Mouse (Mus musculus) G1E-ER4 (cell line): ENCODE measurements around the gene Atxn1. TPM values are rescaled to one million over a fixed set of nuclear protein-coding genes. Genes with fewer than 3 reads are reported as not detected.

ENCODE experiments used
- GATA1 ChIP-seq: IDR thresholded peaks from one replicate; pipeline ENCODE4 v1.8.0; 2012; ENCODE audit warnings: low read length, inconsistent platforms
- polyA plus RNA-seq: library from polyadenylated mRNA; stranded (reverse); fragments of >175 nt; gene quantifications from 2 replicates; pipeline ENCODE4 v1.2.3, GENCODE M21; 2012

The Atxn1 gene
- polyA plus RNA-seq, 1 experiment = 5.5 TPM

- TF ChIP-seq GATA1 = no peak
Observed at GRCm38 (mm10) chr13:45967371-45967770, 2.6 kb upstream of the Atxn1 start.

GRCm38 (mm10) chr13:45966586-45966985 is 1.8 kb upstream of the Atxn1 start:
- TF ChIP-seq GATA1 = no peak

DNA sequence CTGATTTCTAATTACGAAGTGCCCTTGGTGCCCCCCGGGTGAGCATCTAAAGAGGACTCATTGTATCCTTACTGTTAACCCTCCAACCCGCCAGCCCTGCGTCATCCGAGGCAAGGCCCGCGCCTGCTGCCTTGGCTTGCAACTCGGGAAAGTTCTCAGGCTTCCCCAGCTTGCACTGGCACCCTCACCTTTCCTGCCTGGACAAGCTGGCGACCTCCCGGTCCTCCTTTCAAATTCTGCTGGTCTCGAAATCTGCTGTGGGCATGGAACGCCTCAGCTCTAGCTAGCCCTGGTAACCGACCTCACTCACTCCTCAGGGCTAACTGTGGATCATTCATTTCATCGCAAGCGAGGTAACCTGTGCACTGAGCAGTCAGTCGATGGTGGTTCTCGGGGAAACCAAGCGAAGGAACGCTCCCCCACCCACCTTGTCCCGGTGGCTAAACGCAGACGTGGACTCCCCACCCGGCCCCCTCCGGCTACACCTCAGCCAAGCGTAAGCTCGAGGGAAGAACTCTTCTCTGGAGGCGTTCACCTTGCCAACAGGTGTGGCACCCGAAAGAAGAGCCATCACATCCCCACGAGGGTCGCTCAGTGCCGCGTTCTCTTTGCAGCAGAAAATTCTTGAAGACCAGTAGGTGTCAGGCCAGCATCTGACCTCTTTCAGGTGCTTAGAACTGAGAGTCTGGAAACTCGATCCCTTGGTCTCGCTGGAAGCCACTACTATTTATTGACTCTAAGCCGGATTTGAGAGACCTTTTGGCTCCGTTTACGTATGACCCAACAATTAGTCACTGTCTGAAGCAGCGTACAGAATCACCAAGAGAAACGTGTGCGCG is 1.0 kb upstream of the Atxn1 start:
- TF ChIP-seq GATA1 = no peak

DNA sequence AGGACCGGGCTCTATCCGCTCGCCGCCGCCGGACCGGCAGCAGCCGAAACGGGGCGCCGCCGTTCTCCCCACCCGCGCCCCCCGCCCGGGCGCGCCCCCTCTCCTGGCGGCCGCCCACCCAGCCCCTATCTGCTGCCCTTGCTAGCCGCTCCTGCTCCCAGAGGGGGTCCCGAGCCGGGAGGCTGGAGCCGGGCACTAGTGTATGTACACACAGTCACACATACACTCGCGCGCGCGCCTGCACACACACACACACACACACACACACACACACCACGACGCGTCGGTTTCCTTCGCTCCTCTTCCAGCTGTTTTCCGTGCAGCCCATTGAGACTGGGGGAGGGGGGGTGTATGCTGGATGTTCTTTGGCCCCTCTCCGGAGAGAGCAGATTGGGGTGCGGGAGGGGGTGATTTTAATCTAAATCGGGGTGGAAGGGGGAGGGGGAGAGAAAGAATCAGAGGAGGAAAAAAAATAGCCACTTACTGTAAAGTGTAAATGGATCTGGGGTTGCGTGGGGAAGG is 416 bp downstream of the Atxn1 start:
- TF ChIP-seq GATA1 = no peak

GRCm38 (mm10) chr13:45963497-45964330 is 1.1 kb downstream of the Atxn1 start:
- no peak for TF ChIP-seq GATA1

GRCm38 (mm10) chr13:45962776-45963175 is 2.0 kb downstream of the Atxn1 start:
- no peak for TF ChIP-seq GATA1

DNA sequence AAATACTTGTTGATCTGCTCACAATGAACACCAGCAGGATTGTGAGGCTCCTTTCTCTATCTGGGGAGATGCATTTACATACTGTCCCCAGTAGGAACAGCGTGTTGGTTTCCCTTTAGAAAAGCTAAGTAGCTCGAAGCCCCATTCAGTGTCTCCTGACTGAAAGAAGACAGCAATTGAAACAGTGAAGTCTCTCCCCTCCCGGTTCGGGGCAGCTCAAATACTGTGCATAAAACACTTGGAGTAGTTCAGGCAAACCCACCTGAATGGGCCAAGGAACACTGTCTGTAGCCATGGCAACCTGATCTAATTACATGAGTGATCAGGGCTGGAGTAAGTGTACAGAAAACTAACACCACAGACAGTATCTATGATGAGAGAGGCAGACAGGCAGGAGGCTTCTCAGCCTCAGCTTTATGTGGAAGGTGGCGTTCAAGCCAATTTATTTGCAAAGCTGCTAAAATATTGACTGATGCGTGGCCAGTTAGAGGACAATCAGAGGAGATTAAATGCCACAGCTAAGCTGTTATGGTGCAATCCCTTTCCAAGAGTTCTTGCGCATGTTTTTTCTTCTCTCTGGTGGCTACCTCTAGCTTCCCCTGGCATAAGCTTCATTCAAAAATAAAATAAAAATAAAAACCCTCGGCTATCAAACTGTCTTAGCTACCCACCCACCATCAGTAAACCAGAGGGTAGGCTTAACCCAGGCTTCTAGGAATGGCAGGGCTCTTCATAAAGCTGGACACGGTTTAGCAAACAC is 2.8 kb downstream of the Atxn1 start:
- no peak for TF ChIP-seq GATA1

GRCm38 (mm10) chr13:45960311-45960965 is 4.4 kb downstream of the Atxn1 start:
- TF ChIP-seq GATA1 = no peak

- no peak for TF ChIP-seq GATA1
Observed at GRCm38 (mm10) chr13:45958306-45958705, 6.5 kb downstream of the Atxn1 start.

GRCm38 (mm10) chr13:45957629-45958028 is 7.2 kb downstream of the Atxn1 start:
- no peak for TF ChIP-seq GATA1

DNA sequence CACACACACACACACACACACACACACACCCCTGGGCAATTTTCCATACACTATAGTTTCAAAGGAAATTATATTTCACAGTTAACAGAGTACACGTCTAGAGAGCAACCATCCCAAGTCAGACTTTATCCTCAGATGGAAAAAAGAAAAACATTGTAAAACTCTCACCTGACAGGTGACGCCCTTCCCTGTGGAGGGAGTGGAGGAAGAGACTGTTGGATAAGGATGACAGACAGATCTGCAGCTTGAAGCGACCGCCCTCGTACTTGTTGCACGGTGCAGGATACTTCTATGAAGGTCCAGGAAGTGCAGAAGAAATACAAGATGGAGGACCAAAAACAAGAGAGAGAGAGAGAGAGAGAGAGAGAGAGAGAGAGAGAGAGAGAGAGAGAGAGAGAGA is 8.5 kb downstream of the Atxn1 start:
- no peak for TF ChIP-seq GATA1

GRCm38 (mm10) chr13:45955370-45956055 is 9.3 kb downstream of the Atxn1 start:
- TF ChIP-seq GATA1 = no peak

DNA sequence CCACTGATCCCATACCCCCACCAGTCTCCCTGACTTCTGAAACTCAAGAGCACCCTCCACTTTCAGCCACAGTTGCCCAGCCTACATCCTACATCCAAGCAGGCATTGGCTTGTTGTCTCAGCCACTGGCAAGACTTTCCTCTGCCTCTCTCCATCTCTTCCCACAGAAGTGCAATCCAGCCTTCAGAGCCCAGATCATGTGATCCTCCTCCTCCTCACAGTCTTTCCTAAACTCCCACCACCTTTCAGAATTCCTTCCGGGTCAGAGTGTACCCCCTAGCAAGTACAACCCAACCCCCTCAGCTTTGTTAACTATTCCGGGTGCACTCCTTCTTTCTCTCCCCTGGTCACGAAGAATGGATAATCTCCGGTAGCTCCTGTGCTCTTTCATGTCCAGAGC is 11.7 kb downstream of the Atxn1 start:
- TF ChIP-seq GATA1 = no peak

DNA sequence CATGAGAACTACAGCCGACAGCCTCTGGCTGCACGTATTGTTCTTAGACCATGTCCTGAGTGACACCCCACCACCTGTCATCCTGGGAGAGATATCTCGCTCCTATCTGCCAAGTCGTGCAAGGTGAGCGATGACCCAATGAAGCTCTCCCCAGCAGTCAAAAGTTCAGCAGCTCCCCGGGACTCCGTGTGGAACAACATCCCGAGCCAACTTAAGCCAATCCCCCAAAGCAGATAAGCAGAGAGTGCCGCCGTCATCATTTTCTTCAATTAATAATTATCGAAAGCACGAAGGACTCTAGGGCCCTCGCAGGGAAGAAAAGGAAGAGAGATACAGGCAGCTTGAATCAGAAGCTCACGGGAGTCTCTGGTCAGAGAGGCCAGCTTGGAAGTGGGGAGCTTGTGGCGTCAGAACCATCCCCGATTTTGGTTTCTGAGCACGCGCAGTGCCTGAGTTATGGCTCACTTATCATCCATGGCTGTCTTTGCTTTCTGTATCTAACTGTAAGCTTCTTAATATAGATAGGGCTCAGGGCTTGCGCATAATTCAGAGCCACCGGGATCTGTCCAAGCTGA is 13.7 kb downstream of the Atxn1 start:
- TF ChIP-seq GATA1 = no peak
